Mouse (Mus musculus): ENCODE results near the gene Lclat1.

The Lclat1 gene

DNA sequence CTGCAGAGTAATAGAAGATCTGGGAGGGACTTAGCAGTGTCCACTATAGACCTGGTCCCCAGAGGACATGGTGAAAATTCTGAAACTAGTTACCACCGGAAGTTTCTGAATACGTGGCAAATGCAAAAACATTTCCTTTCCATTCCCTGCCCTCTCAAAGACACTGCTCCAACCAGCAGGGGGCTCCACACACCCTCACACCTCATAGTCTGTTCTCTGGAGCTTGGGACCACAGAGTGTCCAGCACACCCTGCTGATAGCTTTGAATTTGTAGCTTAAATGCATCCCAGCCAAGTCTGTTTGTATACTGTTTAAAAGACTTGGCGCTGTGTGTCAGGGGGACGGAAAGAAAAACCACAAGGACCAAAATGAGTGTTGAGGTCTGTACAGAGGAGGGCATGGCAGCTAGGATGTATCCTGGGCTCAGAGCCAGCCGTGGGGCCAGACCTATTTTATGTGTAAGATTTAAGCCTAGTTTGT, 66.3 kb downstream of the Lclat1 start:
- in situ Hi-C loops (cut with MboI; ENCODE audit: low pct_unique_long_range_greater_than_20kb in 1 of 2, low sequenced_read_pairs in 2 of 2, unreplicated experiment in 1 of 2) = no loop called here

DNA sequence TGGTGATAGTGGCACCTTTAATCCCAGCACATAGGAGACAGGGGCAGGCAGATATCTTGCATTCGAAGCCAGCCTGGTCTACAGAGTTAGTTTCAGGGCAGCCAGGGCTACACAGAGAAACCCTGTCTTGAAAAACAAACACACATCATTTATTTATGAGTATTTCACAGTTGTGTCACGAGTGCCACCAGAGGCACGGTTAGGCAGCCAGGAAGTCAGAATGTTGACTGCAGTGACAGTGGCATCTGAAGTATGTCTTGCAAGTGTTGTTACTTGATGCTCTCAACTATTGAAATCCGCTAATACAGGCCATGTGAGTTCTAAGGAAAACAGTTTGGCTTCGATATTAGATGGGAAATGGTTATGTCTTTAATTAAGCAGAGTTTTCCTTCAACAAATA, 67.9 kb downstream of the Lclat1 start:
- in situ Hi-C loops (cut with MboI; ENCODE audit: low pct_unique_long_range_greater_than_20kb in 1 of 2, low sequenced_read_pairs in 2 of 2, unreplicated experiment in 1 of 2) = loop anchor here (25.0 kb wide), 1 partner anchor 313 kb away; no protein-coding TSS in a partner anchor

DNA sequence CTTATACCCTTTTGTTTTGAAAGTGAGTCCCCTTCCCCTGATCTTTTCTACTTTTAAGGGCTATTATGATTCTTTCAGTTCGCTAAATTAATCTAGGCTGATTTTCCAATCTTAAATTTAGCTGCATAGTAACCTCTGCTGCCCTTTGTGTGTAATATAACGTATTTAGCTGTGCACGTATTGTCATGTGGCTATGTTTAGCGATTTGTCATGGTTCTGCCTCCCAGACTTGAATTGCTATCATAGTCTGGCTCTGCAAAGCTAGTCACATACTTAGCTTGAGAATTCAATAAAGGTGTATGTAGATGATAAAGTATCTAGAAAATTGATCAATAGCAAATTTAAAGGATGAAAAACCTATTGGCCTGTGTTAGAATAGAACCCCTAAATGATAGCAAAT, 69.3 kb downstream of the Lclat1 start:
- in situ Hi-C loops (cut with MboI; ENCODE audit: low pct_unique_long_range_greater_than_20kb in 1 of 2, low sequenced_read_pairs in 2 of 2, unreplicated experiment in 1 of 2) = loop anchor here (25.0 kb wide), 1 partner anchor 315 kb away; no protein-coding TSS in a partner anchor

GRCm38 (mm10) chr17:73186929-73187328, 79.1 kb downstream of the Lclat1 start:
- in situ Hi-C loops (cut with MboI; ENCODE audit: low pct_unique_long_range_greater_than_20kb in 1 of 2, low sequenced_read_pairs in 2 of 2, unreplicated experiment in 1 of 2) = loop anchor here (25.0 kb wide), 1 partner anchor 325 kb away; no protein-coding TSS in a partner anchor

DNA sequence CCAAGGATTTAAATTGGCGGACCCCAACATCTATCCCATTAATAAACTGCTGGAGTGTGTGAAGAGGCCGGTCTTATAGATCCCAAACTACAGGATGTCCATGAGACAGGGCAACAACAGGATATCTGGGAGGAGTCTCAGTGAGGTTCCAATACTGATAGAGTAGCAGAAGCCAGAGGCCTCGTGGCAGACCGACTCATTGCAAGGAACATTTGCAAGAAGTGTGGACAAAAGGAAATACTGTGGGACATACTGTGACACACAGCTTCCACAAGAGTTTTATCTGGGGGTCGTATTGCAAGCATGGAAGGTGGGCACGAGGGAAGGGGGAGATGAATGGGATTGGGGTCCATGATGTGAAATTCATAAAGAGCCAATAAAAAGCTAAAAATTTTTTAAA, 86.4 kb downstream of the Lclat1 start:
- in situ Hi-C loops (cut with MboI; ENCODE audit: low pct_unique_long_range_greater_than_20kb in 1 of 2, low sequenced_read_pairs in 2 of 2, unreplicated experiment in 1 of 2) = loop anchor here (25.0 kb wide), 1 partner anchor 332 kb away; no protein-coding TSS in a partner anchor

DNA sequence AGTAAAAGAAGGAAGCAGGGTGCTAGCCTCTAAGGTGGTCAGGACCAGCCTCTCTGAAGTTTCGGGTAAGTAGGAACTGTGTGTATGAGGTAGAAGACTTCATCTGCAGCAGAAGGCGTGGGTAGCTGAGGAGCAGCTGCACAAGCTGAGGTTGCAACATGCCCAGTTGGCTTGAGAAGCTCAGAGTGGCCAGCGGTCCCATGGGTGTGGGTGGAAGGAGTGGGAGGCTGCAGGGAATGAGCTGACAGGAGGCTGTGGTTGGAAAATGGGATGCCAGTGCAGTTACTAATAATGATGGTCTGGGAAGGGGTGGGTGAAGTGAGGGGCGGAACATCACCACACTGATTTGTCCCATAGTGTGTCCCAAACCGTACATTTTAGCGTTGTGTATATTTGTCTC, 86.8 kb downstream of the Lclat1 start:
- in situ Hi-C loops (cut with MboI; ENCODE audit: low pct_unique_long_range_greater_than_20kb in 1 of 2, low sequenced_read_pairs in 2 of 2, unreplicated experiment in 1 of 2) = loop anchor here (25.0 kb wide), 1 partner anchor 332 kb away; no protein-coding TSS in a partner anchor

DNA sequence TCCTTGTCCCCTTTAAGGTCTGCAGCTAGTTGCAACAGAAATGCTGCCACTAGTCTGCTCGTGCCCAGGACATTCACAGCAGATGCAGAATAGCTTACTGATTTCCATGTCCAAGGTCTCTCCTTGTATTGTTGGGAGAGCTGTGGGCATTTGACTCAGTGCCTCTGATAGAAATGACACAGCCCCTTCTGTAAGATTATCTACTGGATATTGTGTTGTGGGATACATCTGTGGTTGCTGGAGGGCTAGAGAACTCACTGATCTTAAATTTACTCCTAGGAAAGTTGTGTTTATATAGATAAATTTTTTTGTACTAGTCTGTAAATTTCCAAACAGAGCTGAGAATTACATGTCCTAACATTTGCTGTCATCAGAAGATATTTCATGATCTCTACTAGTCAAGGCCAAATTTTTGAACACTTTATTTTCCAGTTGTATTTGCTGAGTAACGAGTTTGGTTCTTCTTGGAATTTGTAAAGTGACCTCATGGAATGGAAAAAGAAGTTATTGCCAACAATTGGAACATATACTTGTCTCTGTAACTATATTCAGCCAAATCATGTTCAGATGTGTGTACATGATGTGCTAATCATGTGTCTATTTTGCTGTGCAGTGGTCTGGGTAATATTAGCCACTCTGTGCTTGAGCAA, 87.4 kb downstream of the Lclat1 start:
- in situ Hi-C loops (cut with MboI; ENCODE audit: low pct_unique_long_range_greater_than_20kb in 1 of 2, low sequenced_read_pairs in 2 of 2, unreplicated experiment in 1 of 2) = loop anchor here (25.0 kb wide), 1 partner anchor 333 kb away; no protein-coding TSS in a partner anchor

- in situ Hi-C loops (cut with MboI; ENCODE audit: low pct_unique_long_range_greater_than_20kb in 1 of 2, low sequenced_read_pairs in 2 of 2, unreplicated experiment in 1 of 2) = loop anchor here (25.0 kb wide), 1 partner anchor 334 kb away; no protein-coding TSS in a partner anchor
Observed at GRCm38 (mm10) chr17:73196139-73196538, 88.4 kb downstream of the Lclat1 start.

DNA sequence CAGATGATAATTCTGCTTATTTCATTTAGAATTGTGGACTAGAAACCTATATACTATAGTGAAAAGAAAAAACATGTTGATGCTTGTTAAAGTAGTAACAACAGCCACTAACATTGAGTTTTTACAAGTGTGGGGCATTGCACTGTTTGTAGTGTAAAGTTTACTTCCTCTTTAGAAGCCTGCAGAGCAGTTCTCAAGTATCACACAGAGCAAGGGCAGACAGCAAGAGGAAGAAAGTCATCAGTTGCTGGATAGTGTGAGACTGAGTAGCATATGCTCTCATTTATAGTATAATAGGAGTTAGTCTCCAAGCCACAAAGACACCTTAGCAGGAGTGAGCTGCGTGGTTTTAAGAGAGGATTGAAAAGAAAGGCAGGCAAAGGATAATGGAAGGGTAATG, 89.9 kb downstream of the Lclat1 start:
- in situ Hi-C loops (cut with MboI; ENCODE audit: low pct_unique_long_range_greater_than_20kb in 1 of 2, low sequenced_read_pairs in 2 of 2, unreplicated experiment in 1 of 2) = loop anchor here (25.0 kb wide), 1 partner anchor 335 kb away; no protein-coding TSS in a partner anchor

DNA sequence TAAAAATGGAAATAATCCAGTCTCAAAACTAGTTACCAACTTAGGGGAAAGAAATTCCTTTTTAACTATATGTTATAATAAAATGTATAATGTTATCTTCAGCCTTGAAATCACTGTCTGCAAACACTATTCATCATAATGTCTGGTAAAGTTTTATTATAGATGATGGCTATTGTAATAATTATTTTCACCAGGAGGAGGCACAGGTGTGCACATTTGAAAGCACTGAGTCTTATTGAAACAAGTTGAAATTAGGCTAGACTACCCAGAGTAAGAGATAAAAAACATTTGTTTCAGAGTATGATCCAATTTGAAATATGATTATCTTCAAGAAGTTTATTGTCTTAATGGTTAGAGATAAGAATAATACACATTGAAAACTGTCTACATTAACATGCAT, 91.6 kb downstream of the Lclat1 start:
- in situ Hi-C loops (cut with MboI; ENCODE audit: low pct_unique_long_range_greater_than_20kb in 1 of 2, low sequenced_read_pairs in 2 of 2, unreplicated experiment in 1 of 2) = loop anchor here (25.0 kb wide), 1 partner anchor 337 kb away; no protein-coding TSS in a partner anchor

- in situ Hi-C loops (cut with MboI; ENCODE audit: low pct_unique_long_range_greater_than_20kb in 1 of 2, low sequenced_read_pairs in 2 of 2, unreplicated experiment in 1 of 2) = no loop called here
Observed at GRCm38 (mm10) chr17:73200380-73200779, 92.6 kb downstream of the Lclat1 start.

DNA sequence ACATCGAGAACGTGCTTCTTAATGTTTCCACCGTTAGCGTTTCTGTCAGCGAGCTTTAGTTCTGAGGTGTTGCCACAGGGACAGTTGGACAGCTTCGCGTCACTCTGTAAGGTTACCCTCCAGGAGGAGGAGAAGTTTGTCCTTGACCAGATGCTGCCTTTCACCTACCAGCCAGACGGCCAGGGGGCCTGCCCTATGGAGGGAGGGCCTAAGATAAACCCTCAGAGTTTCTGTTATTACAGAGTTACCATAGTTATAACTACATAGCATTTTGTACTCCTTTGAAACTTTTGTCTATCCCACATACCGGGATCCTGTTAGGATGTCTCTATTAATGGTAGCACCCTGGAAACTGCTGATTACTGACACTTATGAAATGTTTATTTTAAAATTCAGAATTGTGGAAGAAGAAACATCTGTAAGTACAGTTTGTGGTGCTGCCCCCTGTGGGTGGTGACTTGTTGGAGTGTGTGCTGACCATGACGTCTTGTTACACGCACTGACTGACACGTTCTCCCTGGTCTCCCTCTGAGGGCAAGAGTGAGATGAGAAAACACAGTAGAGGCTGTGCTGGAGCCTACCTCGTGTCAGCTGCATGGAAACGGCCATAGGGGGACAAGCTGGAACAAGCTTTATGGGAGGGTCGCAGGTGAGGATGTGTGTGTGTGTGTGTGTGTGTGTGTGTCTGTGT, 96.0 kb downstream of the Lclat1 start:
- in situ Hi-C loops (cut with MboI; ENCODE audit: low pct_unique_long_range_greater_than_20kb in 1 of 2, low sequenced_read_pairs in 2 of 2, unreplicated experiment in 1 of 2) = no loop called here

DNA sequence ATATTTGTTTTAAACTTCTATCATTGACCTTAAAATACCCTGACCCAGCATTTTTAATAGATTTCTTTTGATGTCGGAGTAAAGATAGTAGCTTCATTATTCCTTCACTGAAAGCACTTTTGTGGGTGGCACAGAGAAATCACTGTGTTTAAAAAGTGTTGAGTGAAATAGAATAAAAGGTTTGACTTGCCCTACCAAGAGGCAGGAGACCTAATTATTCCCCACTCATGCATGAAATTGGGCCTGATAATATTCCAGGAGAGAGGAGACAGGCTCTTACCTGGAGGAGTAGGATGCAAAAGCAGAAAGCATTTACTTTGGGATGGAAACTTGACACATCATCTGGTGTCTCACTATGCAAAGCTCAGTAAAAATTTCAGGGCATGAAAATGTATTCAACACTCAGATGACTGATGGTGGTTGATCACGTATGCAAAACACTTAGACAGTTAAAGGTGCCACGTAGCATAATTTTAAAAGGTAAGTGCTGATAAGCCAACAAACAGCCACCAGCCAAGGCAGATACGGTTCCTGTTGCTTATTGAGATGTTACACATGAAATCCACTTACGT, 103.3 kb downstream of the Lclat1 start:
- in situ Hi-C loops (cut with MboI; ENCODE audit: low pct_unique_long_range_greater_than_20kb in 1 of 2, low sequenced_read_pairs in 2 of 2, unreplicated experiment in 1 of 2) = no loop called here

DNA sequence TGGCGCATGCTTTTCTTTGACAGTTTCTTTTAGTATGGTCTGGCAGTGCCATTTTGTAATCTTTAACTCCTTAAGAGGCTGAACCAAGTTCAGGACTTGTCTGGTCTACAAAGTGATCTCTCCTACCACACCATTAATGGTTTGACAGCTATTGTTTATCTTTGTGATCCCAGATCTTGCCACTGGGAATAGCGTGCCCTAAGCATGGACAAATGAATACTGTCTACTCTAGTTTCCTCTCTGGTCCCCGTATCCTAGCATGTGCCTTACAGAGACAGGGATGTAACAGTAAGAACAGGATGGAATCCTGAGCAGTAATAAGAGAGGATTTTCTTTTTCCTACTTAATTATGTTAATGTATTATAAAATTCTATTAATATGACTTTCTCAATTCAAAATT, 105.0 kb downstream of the Lclat1 start:
- in situ Hi-C loops (cut with MboI; ENCODE audit: low pct_unique_long_range_greater_than_20kb in 1 of 2, low sequenced_read_pairs in 2 of 2, unreplicated experiment in 1 of 2) = no loop called here

GRCm38 (mm10) chr17:73213187-73213586, 105.4 kb downstream of the Lclat1 start:
- in situ Hi-C loops (cut with MboI; ENCODE audit: low pct_unique_long_range_greater_than_20kb in 1 of 2, low sequenced_read_pairs in 2 of 2, unreplicated experiment in 1 of 2) = no loop called here

DNA sequence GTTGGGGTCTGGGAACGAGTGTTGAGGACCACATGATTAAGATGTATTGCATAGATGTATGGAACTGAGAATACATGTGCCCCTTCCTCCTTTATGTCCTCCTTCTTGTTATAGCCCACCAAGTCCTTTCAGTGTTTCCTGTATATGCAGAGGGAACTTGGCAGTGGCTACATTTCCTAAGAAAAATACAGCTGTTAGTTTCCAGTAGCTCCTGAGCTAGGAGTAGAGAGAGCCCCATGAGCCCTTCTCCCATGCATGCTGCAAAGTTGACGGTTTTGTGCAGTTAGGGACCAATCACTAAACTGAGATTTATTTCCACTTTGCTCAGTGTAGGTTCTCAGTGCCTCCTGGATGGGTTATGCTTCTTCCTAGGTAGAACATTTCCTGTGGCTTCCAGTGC, 105.9 kb downstream of the Lclat1 start:
- in situ Hi-C loops (cut with MboI; ENCODE audit: low pct_unique_long_range_greater_than_20kb in 1 of 2, low sequenced_read_pairs in 2 of 2, unreplicated experiment in 1 of 2) = no loop called here

DNA sequence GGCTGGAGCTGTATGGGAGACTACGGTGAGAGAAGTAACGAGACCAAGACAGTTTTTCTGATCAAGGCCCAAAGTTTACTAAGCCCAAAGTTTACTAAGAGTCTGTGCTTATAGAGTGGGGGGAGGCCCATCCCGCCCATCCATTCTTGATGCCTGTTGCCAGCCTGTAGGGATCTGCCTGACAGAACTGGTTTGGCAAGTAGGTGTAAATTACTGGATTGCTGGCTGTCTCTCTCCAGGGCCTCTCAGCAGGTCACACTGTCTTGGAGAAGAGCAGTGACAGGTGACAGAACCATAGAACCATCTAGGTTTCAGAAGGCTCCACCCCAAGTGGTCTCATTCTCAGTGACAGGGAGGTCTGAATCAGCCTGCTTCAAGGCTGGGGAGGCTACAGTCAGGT, 109.5 kb downstream of the Lclat1 start:
- in situ Hi-C loops (cut with MboI; ENCODE audit: low pct_unique_long_range_greater_than_20kb in 1 of 2, low sequenced_read_pairs in 2 of 2, unreplicated experiment in 1 of 2) = no loop called here

GRCm38 (mm10) chr17:73220746-73221145, 113.0 kb downstream of the Lclat1 start:
- in situ Hi-C loops (cut with MboI; ENCODE audit: low pct_unique_long_range_greater_than_20kb in 1 of 2, low sequenced_read_pairs in 2 of 2, unreplicated experiment in 1 of 2) = no loop called here

- in situ Hi-C loops (cut with MboI; ENCODE audit: low pct_unique_long_range_greater_than_20kb in 1 of 2, low sequenced_read_pairs in 2 of 2, unreplicated experiment in 1 of 2) = no loop called here
Observed at GRCm38 (mm10) chr17:73222077-73222476, 114.3 kb downstream of the Lclat1 start.

Data from mouse embryonic stem cell (cell line).